Mouse (Mus musculus): ENCODE results near the gene Sirt7. TPM values are rescaled to one million over a fixed set of nuclear protein-coding genes. Genes with fewer than 3 reads are reported as not detected.
"Not testable (repeated sequence)": the region's sequence is repeated elsewhere in the genome, so short reads cannot be mapped to it uniquely, and the experiment has no call there.

The Sirt7 gene
- total and polyA plus RNA-seq, 2 experiments: 36.3 to 72.1 TPM

DNA sequence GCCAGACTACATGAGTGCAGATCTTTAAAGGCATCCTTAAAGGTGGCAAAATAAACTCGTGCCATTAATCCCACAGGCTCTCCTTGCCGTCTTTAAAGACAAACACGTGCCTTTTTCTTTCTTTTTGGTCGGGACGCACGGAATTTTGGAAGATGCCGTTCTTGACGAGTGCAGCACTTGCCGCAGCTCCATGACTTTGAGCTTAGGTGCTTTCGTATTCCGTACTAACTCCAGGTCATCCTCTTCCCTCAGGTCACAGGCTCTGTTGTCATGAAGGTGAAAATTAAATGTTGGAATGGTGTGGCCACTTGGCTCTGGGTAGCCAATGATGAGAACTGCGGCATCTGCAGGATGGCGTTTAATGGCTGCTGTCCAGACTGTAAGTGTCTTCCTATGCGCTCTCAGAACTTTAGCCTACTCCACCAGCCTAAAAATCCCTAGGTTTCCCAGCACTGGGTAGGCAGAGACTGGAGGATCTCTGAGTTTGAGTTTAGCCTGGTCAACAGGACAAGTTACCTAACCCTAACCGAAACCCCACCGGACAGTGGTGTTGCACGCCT is 26.0 kb downstream of the Sirt7 start:
- Histone ChIP-seq H3K27me3 (ENCODE audit: control insufficient read depth, insufficient read depth, low read length) (no peaks in the 10 kb centered on the region), H3K4me3 (ENCODE audit: insufficient read depth, low read depth, low read length) (peak overlapping the region; percentile 46; the same call in 1 of the 2 replicates), H3K9ac (ENCODE audit: low read depth, low read length) (no peak overlapping the region), H3K27ac (replicated peaks; ENCODE audit: insufficient read depth, low read depth, low read length) (no peak overlapping the region), H3K4me1 (ENCODE audit: control insufficient read depth, insufficient read depth, low read length) (peaks cover 11% of the 10 kb centered on the region), H3K79me2 (ENCODE audit: control insufficient read depth, insufficient read depth, low read length) (peaks cover 13% of the 10 kb centered on the region; the same call in 1 of the 2 replicates), H3K36me3 (ENCODE audit: control insufficient read depth, insufficient read depth, low read length) (peaks cover 15% of the 10 kb centered on the region)
- WGBS: 54% methylated on average over 17 of the region's 17 CpGs
- TF ChIP-seq CTCF (IDR thresholded peaks at IDR 0.05; ENCODE audit: low read depth, low read length): no peak
- TF ChIP-seq POLR2A (IDR thresholded peaks at IDR 0.05; ENCODE audit: extremely low read depth, insufficient read depth, low read length): no peak
- DNase-seq (ENCODE audit: extremely low read depth, low read depth, low spot score): no peak

- Histone ChIP-seq H3K36me3 (ENCODE audit: control insufficient read depth, insufficient read depth, low read length) (peaks cover 17% of the 10 kb centered on the region), H3K4me1 (ENCODE audit: control insufficient read depth, insufficient read depth, low read length) (peaks cover 11% of the 10 kb centered on the region), H3K4me3 (ENCODE audit: insufficient read depth, low read depth, low read length) (peak within 1 kb of the TSS; percentile 80), H3K79me2 (ENCODE audit: control insufficient read depth, insufficient read depth, low read length) (peaks cover 13% of the 10 kb centered on the region; the same call in 1 of the 2 replicates), H3K27me3 (ENCODE audit: control insufficient read depth, insufficient read depth, low read length) (no peaks in the 10 kb centered on the region), H3K9ac (ENCODE audit: low read depth, low read length) (peak within 1 kb of the TSS; percentile 89), H3K27ac (replicated peaks; ENCODE audit: insufficient read depth, low read depth, low read length) (peak within 1 kb of the TSS; percentile 10)
- DNase-seq (ENCODE audit: extremely low read depth, low read depth, low spot score): peak; percentile 68
- WGBS: 1% methylated on average over 88 of the region's 88 CpGs
- TF ChIP-seq CTCF (IDR thresholded peaks at IDR 0.05; ENCODE audit: low read depth, low read length) (no peak), POLR2A (IDR thresholded peaks at IDR 0.05; ENCODE audit: extremely low read depth, insufficient read depth, low read length) (0 out of 2 replicates have a peak, but pooled peaks have one; percentile 31)
Measured at GRCm38 (mm10) chr11:120598283-120598989, 26.6 kb downstream of the Sirt7 start, which contains the start of the genes Alyref and Anapc11. Gene Alyref (minus strand): TSS chr11:120598365. Gene Anapc11 (plus strand): TSS chr11:120598421.

GRCm38 (mm10) chr11:120597240-120598235 is 27.5 kb downstream of the Sirt7 start:
- Histone ChIP-seq H3K4me1 (ENCODE audit: control insufficient read depth, insufficient read depth, low read length) (peaks cover 11% of the 10 kb centered on the region), H3K36me3 (ENCODE audit: control insufficient read depth, insufficient read depth, low read length) (peaks cover 24% of the 10 kb centered on the region), H3K9ac (ENCODE audit: low read depth, low read length) (peak overlapping the region; percentile 89), H3K4me3 (ENCODE audit: insufficient read depth, low read depth, low read length) (peak overlapping the region; percentile 80), H3K27me3 (ENCODE audit: control insufficient read depth, insufficient read depth, low read length) (no peaks in the 10 kb centered on the region), H3K79me2 (ENCODE audit: control insufficient read depth, insufficient read depth, low read length) (peaks cover 13% of the 10 kb centered on the region; the same call in 1 of the 2 replicates), H3K27ac (replicated peaks; ENCODE audit: insufficient read depth, low read depth, low read length) (no peak overlapping the region; the same call in 1 of the 2 replicates)
- TF ChIP-seq POLR2A (IDR thresholded peaks at IDR 0.05; ENCODE audit: extremely low read depth, insufficient read depth, low read length) (no peak), CTCF (IDR thresholded peaks at IDR 0.05; ENCODE audit: low read depth, low read length) (no peak)
- peak; percentile 30 for DNase-seq (ENCODE audit: extremely low read depth, low read depth, low spot score)
- WGBS: 4% methylated on average over 99 of the region's 99 CpGs

GRCm38 (mm10) chr11:120588531-120588930 is 36.5 kb downstream of the Sirt7 start:
- Histone ChIP-seq H3K9ac (ENCODE audit: low read depth, low read length) (no peak overlapping the region), H3K4me3 (ENCODE audit: insufficient read depth, low read depth, low read length) (no peak overlapping the region), H3K4me1 (ENCODE audit: control insufficient read depth, insufficient read depth, low read length) (no peaks in the 10 kb centered on the region), H3K27me3 (ENCODE audit: control insufficient read depth, insufficient read depth, low read length) (no peaks in the 10 kb centered on the region), H3K27ac (replicated peaks; ENCODE audit: insufficient read depth, low read depth, low read length) (no peak overlapping the region), H3K79me2 (ENCODE audit: control insufficient read depth, insufficient read depth, low read length) (no peaks in the 10 kb centered on the region), H3K36me3 (ENCODE audit: control insufficient read depth, insufficient read depth, low read length) (peaks cover 20% of the 10 kb centered on the region)
- DNase-seq (ENCODE audit: extremely low read depth, low read depth, low spot score): no peak
- WGBS: 81% methylated on average over 6 of the region's 6 CpGs
- TF ChIP-seq POLR2A (IDR thresholded peaks at IDR 0.05; ENCODE audit: extremely low read depth, insufficient read depth, low read length) (no peak), CTCF (IDR thresholded peaks at IDR 0.05; ENCODE audit: low read depth, low read length) (no peak)

GRCm38 (mm10) chr11:120583937-120584336 is 41.1 kb downstream of the Sirt7 start:
- H3K9ac ChIP-seq (ENCODE audit: low read depth, low read length): no peak overlapping the region
- peaks cover 8% of the 10 kb centered on the region; the same call in 1 of the 2 replicates for H3K79me2 ChIP-seq (ENCODE audit: control insufficient read depth, insufficient read depth, low read length)
- H3K4me3 ChIP-seq (ENCODE audit: insufficient read depth, low read depth, low read length): no peak overlapping the region
- WGBS: 92% methylated on average over 1 of the region's 1 CpGs
- peaks cover 6% of the 10 kb centered on the region for H3K36me3 ChIP-seq (ENCODE audit: control insufficient read depth, insufficient read depth, low read length)
- no peaks in the 10 kb centered on the region for H3K27me3 ChIP-seq (ENCODE audit: control insufficient read depth, insufficient read depth, low read length)
- H3K4me1 ChIP-seq (ENCODE audit: control insufficient read depth, insufficient read depth, low read length): peaks cover 20% of the 10 kb centered on the region
- no peak for DNase-seq (ENCODE audit: extremely low read depth, low read depth, low spot score)
- H3K27ac ChIP-seq (replicated peaks; ENCODE audit: insufficient read depth, low read depth, low read length): no peak overlapping the region
- TF ChIP-seq POLR2A (IDR thresholded peaks at IDR 0.05; ENCODE audit: extremely low read depth, insufficient read depth, low read length) (no peak), CTCF (IDR thresholded peaks at IDR 0.05; ENCODE audit: low read depth, low read length) (no peak)

GRCm38 (mm10) chr11:120582982-120583293 is 42.1 kb downstream of the Sirt7 start:
- H3K27ac ChIP-seq (replicated peaks; ENCODE audit: insufficient read depth, low read depth, low read length); H3K36me3 ChIP-seq (ENCODE audit: control insufficient read depth, insufficient read depth, low read length); H3K27me3 ChIP-seq (ENCODE audit: control insufficient read depth, insufficient read depth, low read length); H3K4me3 ChIP-seq (ENCODE audit: insufficient read depth, low read depth, low read length); H3K9ac ChIP-seq (ENCODE audit: low read depth, low read length); DNase-seq (ENCODE audit: extremely low read depth, low read depth, low spot score): not testable (repeated sequence)
- Histone ChIP-seq H3K4me1 (ENCODE audit: control insufficient read depth, insufficient read depth, low read length) (peaks cover 26% of the 10 kb centered on the region), H3K79me2 (ENCODE audit: control insufficient read depth, insufficient read depth, low read length) (peaks cover 14% of the 10 kb centered on the region; the same call in 1 of the 2 replicates)
- 89% methylated on average over 2 of the region's 2 CpGs for WGBS
